Comparison of ENCODE assay signal across 10 mouse cellular contexts in genomic region chr2:124609014-124609413, GRCm38 (mm10).
A peak's percentile ranks its signal among the peaks of the same experiment; 100 is the strongest.
DNase-seq lines count a peak whose midpoint lies in the region; ATAC-seq and TF ChIP-seq lines count a peak whose summit lies in the region.
"Had no signal": no experiment of that assay in that cellular context is flagged by ENCODE, and none has a peak within 500 bp of the region (broad histone marks: within the 10 kb centered on the region; RNA-seq: fewer than 3 reads in every experiment).

No protein-coding gene starts in this region.

- H3K4me3 ChIP-seq in kidney, embryonic 16.5 days (ENCODE audit: low read length), result peak overlapping the region; percentile 82
- H3K4me3 ChIP-seq in embryonic facial prominence, embryonic 15.5 days (replicated peaks), result peak overlapping the region; percentile 81; the same call in 1 of the 2 replicates
- no peak overlapping the region; the same call in 1 of the 2 replicates for H3K4me3 ChIP-seq in intestine, embryonic 15.5 days (replicated peaks)
- peak overlapping the region; percentile 65; the same call in 1 of the 2 replicates for H3K4me3 ChIP-seq in midbrain, postnatal 0 days (ENCODE audit: low read depth, low read length)

- no peaks in the 10 kb centered on the region for H3K27me3 ChIP-seq in kidney, embryonic 16.5 days (ENCODE audit: insufficient read depth, low read length)
- peaks cover 4% of the 10 kb centered on the region; the same call in 1 of the 2 replicates for H3K27me3 ChIP-seq in embryonic facial prominence, embryonic 15.5 days
- H3K27me3 ChIP-seq in intestine, embryonic 15.5 days (replicated peaks), result no peaks in the 10 kb centered on the region
- H3K27me3 ChIP-seq in midbrain, postnatal 0 days (ENCODE audit: insufficient read depth, low read length), result no peaks in the 10 kb centered on the region

- DNase-seq in kidney, postnatal 14 days, result no peak
- no peak for DNase-seq in midbrain, postnatal 0 days (ENCODE audit: low spot score)
- no peak for DNase-seq in urinary bladder, postnatal 25 days (ENCODE audit: low spot score)
- no peak for DNase-seq in kidney, postnatal 25 days

- no peaks in the 10 kb centered on the region for H3K36me3 ChIP-seq in kidney, embryonic 16.5 days (ENCODE audit: insufficient read depth, low read length)
- no peaks in the 10 kb centered on the region for H3K36me3 ChIP-seq in embryonic facial prominence, embryonic 15.5 days
- no peaks in the 10 kb centered on the region for H3K36me3 ChIP-seq in intestine, embryonic 15.5 days
- H3K36me3 ChIP-seq in midbrain, postnatal 0 days (ENCODE audit: insufficient read depth, low read length), result no peaks in the 10 kb centered on the region
- H3K36me3 ChIP-seq: G1E had no signal

- H3K9ac ChIP-seq in kidney, embryonic 16.5 days (replicated peaks; ENCODE audit: low read length), result peak overlapping the region; percentile 84
- H3K9ac ChIP-seq in embryonic facial prominence, embryonic 15.5 days, result no peak overlapping the region
- 0 out of 2 replicates have a peak overlapping the region, but pooled peaks have one; percentile 94 for H3K9ac ChIP-seq in intestine, embryonic 15.5 days
- H3K9ac ChIP-seq in midbrain, postnatal 0 days (replicated peaks; ENCODE audit: low read length, poor library complexity, severe bottlenecking), result no peak overlapping the region

- no peaks in the 10 kb centered on the region for H3K9me3 ChIP-seq in kidney, embryonic 16.5 days (ENCODE audit: low read length)
- H3K9me3 ChIP-seq in embryonic facial prominence, embryonic 15.5 days (replicated peaks), result no peaks in the 10 kb centered on the region
- no peaks in the 10 kb centered on the region for H3K9me3 ChIP-seq in intestine, embryonic 15.5 days
- H3K9me3 ChIP-seq in midbrain, postnatal 0 days (ENCODE audit: low read length), result no peaks in the 10 kb centered on the region

- peak overlapping the region; percentile 97; the same call in 1 of the 2 replicates for H3K27ac ChIP-seq in kidney, embryonic 16.5 days (ENCODE audit: low read length)
- H3K27ac ChIP-seq in embryonic facial prominence, embryonic 15.5 days (replicated peaks), result no peak overlapping the region
- peak overlapping the region; percentile 98; the same call in 1 of the 2 replicates for H3K27ac ChIP-seq in intestine, embryonic 15.5 days
- no peak overlapping the region for H3K27ac ChIP-seq in midbrain, postnatal 0 days (ENCODE audit: low read depth, low read length)
- H3K27ac ChIP-seq: macrophage had no signal

- TF ChIP-seq CTCF in midbrain, postnatal 0 days (IDR thresholded peaks at IDR 0.05), result no peak

- no peak for ATAC-seq in kidney, embryonic 16.5 days (ENCODE audit: low FRiP score, low TSS enrichment)
- ATAC-seq in embryonic facial prominence, embryonic 15.5 days (ENCODE audit: insufficient number of reproducible peaks, low FRiP score, low TSS enrichment, low read depth), result no peak
- no peak for ATAC-seq in intestine, embryonic 15.5 days
- ATAC-seq in midbrain, postnatal 0 days (ENCODE audit: low FRiP score), result no peak
- no peak for ATAC-seq in megakaryocyte progenitor cell, adult 5-6 weeks (replicated peaks; ENCODE audit: poor library complexity)

- peak overlapping the region; percentile 89 for H3K4me2 ChIP-seq in kidney, embryonic 16.5 days (replicated peaks; ENCODE audit: low read depth, low read length)
- peak overlapping the region; percentile 82 for H3K4me2 ChIP-seq in embryonic facial prominence, embryonic 15.5 days (replicated peaks)
- peak overlapping the region; percentile 81 for H3K4me2 ChIP-seq in intestine, embryonic 15.5 days (replicated peaks)
- peak overlapping the region; percentile 93 for H3K4me2 ChIP-seq in midbrain, postnatal 0 days (ENCODE audit: low read depth, low read length, poor library complexity, severe bottlenecking)

- WGBS in kidney, embryonic 16.5 days, result 20% methylated on average over 5 of the region's 5 CpGs
- 17% methylated on average over 5 of the region's 5 CpGs for WGBS in embryonic facial prominence, embryonic 15.5 days
- WGBS in intestine, embryonic 15.5 days, result 26% methylated on average over 5 of the region's 5 CpGs
- 24% methylated on average over 5 of the region's 5 CpGs for WGBS in midbrain, postnatal 0 days

- H3K4me1 ChIP-seq in kidney, embryonic 16.5 days (ENCODE audit: insufficient read depth, low read length), result peaks cover 29% of the 10 kb centered on the region
- H3K4me1 ChIP-seq in embryonic facial prominence, embryonic 15.5 days, result peaks cover 10% of the 10 kb centered on the region
- H3K4me1 ChIP-seq in intestine, embryonic 15.5 days (replicated peaks), result peaks cover 29% of the 10 kb centered on the region
- peaks cover 3% of the 10 kb centered on the region; the same call in 1 of the 2 replicates for H3K4me1 ChIP-seq in midbrain, postnatal 0 days (ENCODE audit: insufficient read depth, low read length)

Comparison
In these comparisons a context has a peak if more than half of its experiments do, and no peak if none do; other contexts are left out.
1. H3K27ac ChIP-seq: peak in kidney, embryonic 16.5 days (single experiment) and intestine, embryonic 15.5 days (single experiment); none in embryonic facial prominence, embryonic 15.5 days (single experiment) and midbrain, postnatal 0 days (single experiment).
2. H3K9ac ChIP-seq: peak in kidney, embryonic 16.5 days (single experiment) and intestine, embryonic 15.5 days (single experiment); none in embryonic facial prominence, embryonic 15.5 days (single experiment) and midbrain, postnatal 0 days (single experiment).
3. Peak in every context shown above with its lines, with median percentiles within 50 percentile points of each other: H3K4me2 ChIP-seq.